Mouse (Mus musculus) lung, adult 2 months (tissue): Measurements from ENCODE around the gene Nfatc4. TPM values are rescaled to one million over a fixed set of nuclear protein-coding genes. Genes with fewer than 3 reads are reported as not detected.

ENCODE experiments used
- DNase-seq: peaks from one replicate; pipeline ENCODE4 v3.0.0; 2022
- H3K4me1 ChIP-seq: fragments of 200-500 bp; 2 replicates; pipeline ENCODE4 v1.6.1; 2011; ENCODE audit warnings: low read length; ENCODE audit not compliant: control insufficient read depth, insufficient read depth
- H3K4me3 ChIP-seq: fragments of 200-500 bp; replicated peaks from 2 replicates; pipeline ENCODE3; 2011; ENCODE audit warnings: low read depth, mild to moderate bottlenecking, control low read depth, low read length; ENCODE audit errors: extremely low read depth
- CTCF ChIP-seq: fragments of 200-500 bp; IDR thresholded peaks from 2 replicates; pipeline ENCODE4 v1.5.1; 2011; ENCODE audit warnings: mild to moderate bottlenecking, low read length, control low read depth; ENCODE audit not compliant: insufficient read depth
- POLR2A ChIP-seq: fragments of 200-500 bp; IDR thresholded peaks from 2 replicates; pipeline ENCODE4 v1.6.1; 2011; ENCODE audit warnings: low read depth, mild to moderate bottlenecking, control low read depth, low read length, borderline replicate concordance; ENCODE audit errors: extremely low read depth
- WGBS: fragments of 180-500 bp; shearing (Covaris S2); methylation state at CpG from one replicate; pipeline ENCODE4 v1.1.7; 2018; 5-methylcytosine and 5-hydroxymethylcytosine counted together
- polyA plus RNA-seq: library from polyadenylated mRNA; depleted of rRNA; stranded (reverse); fragments of >200 nt; gene quantifications from 2 replicates; pipeline ENCODE4 v1.2.3, GENCODE M21; 2012; rRNA removed

The Nfatc4 gene
- polyA plus RNA-seq, 1 experiment: 27.3 TPM

DNA sequence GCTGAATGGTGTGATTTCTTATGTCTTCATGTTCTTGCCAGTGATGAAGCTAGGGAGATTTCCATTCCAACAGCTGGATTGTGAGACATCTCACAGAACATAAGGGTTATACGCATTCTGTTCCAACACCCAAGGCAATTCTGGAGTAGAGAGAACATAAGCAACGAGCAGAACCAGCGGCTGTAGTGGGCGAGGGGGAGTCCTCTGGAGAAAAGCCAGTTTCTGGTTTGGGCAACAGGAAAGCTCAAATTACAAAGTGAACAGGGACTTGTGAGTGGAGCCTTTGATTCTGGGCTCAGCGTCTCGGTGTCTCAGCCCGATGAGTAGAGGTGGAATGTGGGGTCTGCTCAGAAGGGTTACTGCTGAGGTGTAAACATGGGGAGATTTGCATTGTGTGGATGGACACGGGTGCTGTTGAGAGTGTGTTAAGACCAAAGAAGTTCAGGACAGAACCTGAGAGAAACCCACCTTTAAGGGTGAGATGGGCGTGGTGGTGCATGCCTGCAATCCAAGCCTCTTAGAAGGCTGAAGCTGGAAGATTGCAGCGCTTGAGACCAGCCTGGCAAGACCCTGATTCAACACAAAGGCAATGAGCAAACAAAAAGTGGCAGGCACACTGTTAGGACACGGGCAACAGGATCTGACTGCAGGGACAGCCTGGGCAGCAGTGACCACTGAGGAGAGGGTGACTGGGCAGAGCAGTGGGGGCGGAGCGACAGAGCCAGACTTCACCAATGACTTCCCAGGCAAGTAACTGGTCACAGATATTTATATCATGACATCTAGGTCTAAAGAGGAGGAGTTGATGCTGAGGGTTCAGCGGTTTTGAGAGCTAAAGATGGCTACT lies 54.7 kb downstream of the Nfatc4 start:
- no peak for TF ChIP-seq CTCF
- no peak for TF ChIP-seq POLR2A
- WGBS: 15% methylated on average over 14 of the region's 14 CpGs
- Histone ChIP-seq H3K4me3 (no peak overlapping the region), H3K4me1 (0 out of 2 replicates have a peak, but pooled peaks cover 3% of the 10 kb centered on the region)
- no peak for DNase-seq

GRCm38 (mm10) chr14:55878316-55878940 lies 55.5 kb downstream of the Nfatc4 start:
- Histone ChIP-seq H3K4me3 (no peak overlapping the region), H3K4me1 (0 out of 2 replicates have a peak, but pooled peaks cover 3% of the 10 kb centered on the region)
- no peak for DNase-seq
- WGBS: 14% methylated on average over 7 of the region's 7 CpGs
- TF ChIP-seq POLR2A (no peak), CTCF (0 out of 2 replicates have a peak, but pooled peaks have one; percentile 2)

DNA sequence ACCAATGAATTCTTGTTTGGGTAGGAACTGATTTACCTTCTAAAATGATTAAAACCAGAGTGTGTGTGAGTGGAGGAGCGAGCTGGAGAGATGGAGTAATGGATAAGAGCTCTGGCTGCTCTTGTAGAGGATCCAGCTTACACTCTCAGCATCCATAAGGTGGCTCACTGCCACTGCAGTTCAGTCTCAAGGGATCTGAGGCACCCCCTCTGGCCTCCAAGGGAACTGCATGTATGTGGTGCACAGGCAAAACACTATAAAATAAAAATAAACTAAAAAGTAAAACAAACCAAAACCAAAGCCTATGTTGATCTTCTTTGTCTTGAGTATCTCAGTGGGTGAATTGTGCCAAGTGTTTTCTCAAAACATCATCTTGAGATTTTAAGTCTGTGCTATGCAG lies 56.7 kb downstream of the Nfatc4 start:
- Histone ChIP-seq H3K4me1 (peaks cover 6% of the 10 kb centered on the region; the same call in 1 of the 2 replicates), H3K4me3 (no peak overlapping the region)
- TF ChIP-seq POLR2A (no peak), CTCF (peak; percentile 93)
- peak; percentile 71 for DNase-seq
- WGBS: 19% methylated on average over 1 of the region's 1 CpGs

DNA sequence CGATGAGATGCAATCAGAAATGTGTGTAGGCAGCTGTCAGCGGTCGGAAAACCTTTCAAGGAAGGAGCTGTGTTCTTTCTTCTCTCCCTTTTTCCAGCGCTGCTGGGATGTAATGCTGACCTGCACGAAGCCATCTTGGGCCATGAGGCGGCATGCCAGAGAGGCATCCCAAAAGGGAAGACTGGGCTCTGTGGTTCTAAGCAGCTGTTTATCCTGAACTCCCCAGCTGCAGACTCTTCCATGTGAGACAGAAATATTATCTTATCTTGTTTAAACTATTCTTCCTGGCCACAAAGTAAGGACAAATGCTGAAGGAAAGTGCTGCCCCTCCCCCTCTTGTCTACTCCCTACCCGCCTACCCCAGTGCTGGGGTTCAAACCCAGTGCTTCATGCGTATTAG lies 58.0 kb downstream of the Nfatc4 start:
- DNase-seq: no peak
- TF ChIP-seq POLR2A (no peak), CTCF (no peak)
- WGBS: 55% methylated on average over 8 of the region's 8 CpGs
- Histone ChIP-seq H3K4me1 (peaks cover 6% of the 10 kb centered on the region; the same call in 1 of the 2 replicates), H3K4me3 (no peak overlapping the region)

GRCm38 (mm10) chr14:55882171-55882641 lies 59.3 kb downstream of the Nfatc4 start:
- TF ChIP-seq CTCF (no peak), POLR2A (no peak)
- no peak for DNase-seq
- Histone ChIP-seq H3K4me3 (no peak overlapping the region), H3K4me1 (peaks cover 14% of the 10 kb centered on the region)
- 63% methylated on average over 6 of the region's 6 CpGs for WGBS

- Histone ChIP-seq H3K4me3 (no peak overlapping the region), H3K4me1 (peaks cover 14% of the 10 kb centered on the region)
- WGBS: 96% methylated on average over 13 of the region's 13 CpGs
- no peak for DNase-seq
- TF ChIP-seq CTCF: no peak
- no peak for TF ChIP-seq POLR2A
Observed at GRCm38 (mm10) chr14:55883149-55883661, 60.3 kb downstream of the Nfatc4 start.

Other genes with a start within 250 kb of the Nfatc4 start
- 5.1 and 17.5 TPM in 2 replicates for gene Fitm1, start 247.5 kb upstream of the Nfatc4 start, polyA plus RNA-seq
- 82.8 and 98.6 TPM in 2 replicates for gene Psme1, start 245.0 kb upstream of the Nfatc4 start, polyA plus RNA-seq
- 20.7 and 20.8 TPM in 2 replicates for gene Emc9, start 237.8 kb upstream of the Nfatc4 start, polyA plus RNA-seq
- 45.0 and 60.5 TPM in 2 replicates for gene Psme2, start 232.0 kb upstream of the Nfatc4 start, polyA plus RNA-seq
- 37.7 and 42.8 TPM in 2 replicates for gene Rnf31, start 231.4 kb upstream of the Nfatc4 start, polyA plus RNA-seq
- 77.3 and 82.6 TPM in 2 replicates for gene Irf9, start 219.6 kb upstream of the Nfatc4 start, polyA plus RNA-seq
- gene Rec8, start 205.1 kb upstream of the Nfatc4 start, polyA plus RNA-seq: 6.0 and 9.7 TPM in 2 replicates
- 52.7 and 83.9 TPM in 2 replicates for gene Ipo4, start 187.2 kb upstream of the Nfatc4 start, polyA plus RNA-seq
- 6.0 and 9.5 TPM in 2 replicates for gene Gm49378, start 185.2 kb upstream of the Nfatc4 start, polyA plus RNA-seq
- gene Tm9sf1, start 179.3 kb upstream of the Nfatc4 start, polyA plus RNA-seq: 81.4 and 91.7 TPM in 2 replicates
- 0.70 and 1.0 TPM in 2 replicates for gene Tssk4, start 173.0 kb upstream of the Nfatc4 start, polyA plus RNA-seq
- 15.1 and 20.4 TPM in 2 replicates for gene Mdp1, start 162.6 kb upstream of the Nfatc4 start, polyA plus RNA-seq
- gene Gmpr2, start 151.2 kb upstream of the Nfatc4 start, polyA plus RNA-seq: 11.8 and 18.7 TPM in 2 replicates
- gene Nedd8, start 151.0 kb upstream of the Nfatc4 start, polyA plus RNA-seq: 170 and 270 TPM in 2 replicates
- 11.9 and 14.8 TPM in 2 replicates for gene Tinf2, start 141.3 kb upstream of the Nfatc4 start, polyA plus RNA-seq
- 3.4 and 30.7 TPM in 2 replicates for gene Tgm1, start 109.2 kb upstream of the Nfatc4 start, polyA plus RNA-seq
- gene Rabggta, start 100.9 kb upstream of the Nfatc4 start, polyA plus RNA-seq: 42.0 and 57.3 TPM in 2 replicates
- 69.2 and 89.0 TPM in 2 replicates for gene Dhrs1, start 77.5 kb upstream of the Nfatc4 start, polyA plus RNA-seq
- gene Nop9, start 77.5 kb upstream of the Nfatc4 start, polyA plus RNA-seq: 12.7 and 16.8 TPM in 2 replicates
- 3.8 and 4.0 TPM in 2 replicates for gene Cideb, start 64.7 kb upstream of the Nfatc4 start, polyA plus RNA-seq
- gene Ltb4r2, start 61.7 kb upstream of the Nfatc4 start, polyA plus RNA-seq: 1.1 and 2.6 TPM in 2 replicates
- gene Ltb4r1, start 57.2 kb upstream of the Nfatc4 start, polyA plus RNA-seq: 6.5 and 7.1 TPM in 2 replicates
- gene Adcy4, start 39.0 kb upstream of the Nfatc4 start, polyA plus RNA-seq: 157 and 169 TPM in 2 replicates
- 7.5 and 10.0 TPM in 2 replicates for gene Ripk3, start 34.3 kb upstream of the Nfatc4 start, polyA plus RNA-seq
- 9.4 and 12.4 TPM in 2 replicates for gene Nynrin, start 30.9 kb downstream of the Nfatc4 start, polyA plus RNA-seq
- 0.15 and 0.34 TPM in 2 replicates for gene Cbln3, start 61.2 kb downstream of the Nfatc4 start, polyA plus RNA-seq
- 20.3 and 24.2 TPM in 2 replicates for gene Khnyn, start 61.8 kb downstream of the Nfatc4 start, polyA plus RNA-seq
- gene Sdr39u1, start 77.1 kb downstream of the Nfatc4 start, polyA plus RNA-seq: 37.6 and 51.9 TPM in 2 replicates
- gene Cma1, start 121.5 kb downstream of the Nfatc4 start, polyA plus RNA-seq: 1.8 and 1.9 TPM in 2 replicates
- not detected in 2 replicates for gene Cma2, start 127.8 kb downstream of the Nfatc4 start, polyA plus RNA-seq
- not detected in 2 replicates for gene Mcpt1, start 194.8 kb downstream of the Nfatc4 start, polyA plus RNA-seq
- gene Mcpt9, start 207.4 kb downstream of the Nfatc4 start, polyA plus RNA-seq: not detected in 2 replicates
- gene Mcpt2, start 218.9 kb downstream of the Nfatc4 start, polyA plus RNA-seq: not detected in 2 replicates
- gene Mcpt4, start 239.2 kb downstream of the Nfatc4 start, polyA plus RNA-seq: 1.5 and 1.8 TPM in 2 replicates